Mouse (Mus musculus) intestine, embryonic 14.5 days (tissue): ENCODE measurements around the gene Mmp20. TPM values are rescaled to one million over a fixed set of nuclear protein-coding genes. Genes with fewer than 3 reads are reported as not detected.

ENCODE experiments used
- ATAC-seq: fragments of 200-750 bp; cut with Nextera tagmentation; replicated peaks from 2 replicates; pipeline ENCODE4 v1.8.0; 2017; ENCODE audit warnings: low read depth, moderate number of reproducible peaks, moderate TSS enrichment, moderate library complexity; ENCODE audit not compliant: low FRiP score, low TSS enrichment
- DNase-seq: peaks from one replicate; pipeline ENCODE4 v3.0.0-alpha.2; 2018; ENCODE audit warnings: low spot score
- H3K27ac ChIP-seq: fragments of 300-500 bp; sonication (generic); 2 replicates; pipeline ENCODE4 v1.5.1; 2014; ENCODE audit warnings: low read depth, mild to moderate bottlenecking, control low read depth
- H3K27me3 ChIP-seq: fragments of 300-500 bp; sonication (generic); replicated peaks from 2 replicates; pipeline ENCODE4 v1.6.1; 2014; ENCODE audit warnings: low read length, control low read depth; ENCODE audit not compliant: control insufficient read depth, insufficient read depth
- H3K36me3 ChIP-seq: fragments of 300-500 bp; sonication (generic); 2 replicates; pipeline ENCODE4 v1.6.1; 2014; ENCODE audit warnings: low read length, control low read depth; ENCODE audit not compliant: control insufficient read depth, insufficient read depth
- H3K4me1 ChIP-seq: fragments of 300-500 bp; sonication (generic); replicated peaks from 2 replicates; pipeline ENCODE4 v1.6.1; 2014; ENCODE audit warnings: low read length, control low read depth, mixed read lengths; ENCODE audit not compliant: control insufficient read depth, insufficient read depth
- H3K4me2 ChIP-seq: fragments of 300-500 bp; sonication (generic); 2 replicates; pipeline ENCODE4 v1.6.1; 2014; ENCODE audit warnings: low read length
- H3K4me3 ChIP-seq: fragments of 300-500 bp; sonication (generic); 2 replicates; pipeline ENCODE4 v1.5.1; 2014; ENCODE audit warnings: low read depth, low read length, control low read depth, mixed read lengths
- H3K9ac ChIP-seq: fragments of 300-500 bp; sonication (generic); 2 replicates; pipeline ENCODE4 v1.6.1; 2014; ENCODE audit warnings: mild to moderate bottlenecking, low read length
- H3K9me3 ChIP-seq: fragments of 300-500 bp; sonication (generic); 2 replicates; pipeline ENCODE4 v1.6.1; 2016; ENCODE audit warnings: low read length, control low read depth; ENCODE audit not compliant: control insufficient read depth
- WGBS: fragments of 180-500 bp; shearing (Covaris S2); extraction: QIAGEN DNeasy Blood & Tissue Kit; methylation state at CpG from one replicate; pipeline ENCODE4 v1.1.7; 2014; 5-methylcytosine and 5-hydroxymethylcytosine counted together
- polyA plus RNA-seq: library from polyadenylated mRNA; unstranded; fragments of >200 nt; fragmentation: Nextera tagmentation; extraction: Ambion mirVana; gene quantifications from 2 replicates; pipeline ENCODE4 v1.2.1, GENCODE M21; 2014

Gene Mmp20
- polyA plus RNA-seq, 1 experiment from 2014 or later = 0.24 TPM

GRCm38 (mm10) chr9:7672985-7673384 is 45.0 kb downstream of the Mmp20 start:
- H3K4me1 ChIP-seq = no peaks in the 10 kb centered on the region
- ATAC-seq = no peak
- H3K27me3 ChIP-seq = no peaks in the 10 kb centered on the region
- no peak overlapping the region for H3K4me3 ChIP-seq
- no peaks in the 10 kb centered on the region for H3K9me3 ChIP-seq
- no peak overlapping the region for H3K4me2 ChIP-seq
- DNase-seq = no peak
- H3K36me3 ChIP-seq = no peaks in the 10 kb centered on the region
- H3K27ac ChIP-seq = no peak overlapping the region
- WGBS = 83% methylated on average over 9 of the region's 9 CpGs
- no peak overlapping the region for H3K9ac ChIP-seq

DNA sequence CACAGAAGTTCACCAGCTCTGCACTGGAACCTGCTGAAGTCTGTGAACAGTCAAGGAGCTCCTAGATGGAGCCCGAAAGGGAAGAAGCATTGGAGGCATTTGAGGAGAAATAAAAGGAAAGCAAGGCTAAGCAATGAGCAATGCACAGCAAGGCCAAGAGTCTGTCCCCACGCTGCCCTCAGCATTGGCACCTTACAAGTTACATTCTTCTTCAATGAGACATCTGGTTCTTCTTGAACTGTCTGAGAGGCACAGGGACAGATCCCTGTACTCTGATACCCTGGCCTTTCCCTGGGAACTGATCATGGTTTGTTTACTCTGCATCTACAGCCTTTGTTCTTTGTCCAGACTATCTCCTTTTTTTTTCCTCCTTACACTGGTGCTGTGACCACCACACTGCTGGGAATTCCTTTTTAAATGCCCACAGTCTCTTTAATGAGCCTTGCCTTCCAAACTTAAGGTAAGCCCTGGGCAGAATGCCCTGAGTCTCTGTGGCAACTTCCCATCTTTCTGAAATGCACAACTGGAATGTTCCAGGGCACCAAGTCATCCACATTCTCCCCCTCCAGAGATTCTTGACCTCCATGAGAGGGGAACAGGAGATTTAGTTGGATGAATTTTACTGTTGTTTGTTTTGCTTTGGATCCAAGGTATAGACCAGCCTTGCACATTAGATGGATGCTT is 50.3 kb downstream of the Mmp20 start:
- no peak for ATAC-seq
- Histone ChIP-seq H3K4me3 (no peak overlapping the region), H3K27ac (no peak overlapping the region), H3K4me1 (no peaks in the 10 kb centered on the region), H3K9ac (no peak overlapping the region), H3K9me3 (no peaks in the 10 kb centered on the region), H3K4me2 (no peak overlapping the region), H3K36me3 (no peaks in the 10 kb centered on the region), H3K27me3 (no peaks in the 10 kb centered on the region)
- WGBS = 75% methylated on average over 2 of the region's 2 CpGs
- no peak for DNase-seq

- WGBS = 78% methylated on average over 9 of the region's 9 CpGs
- H3K4me1 ChIP-seq = no peaks in the 10 kb centered on the region
- H3K36me3 ChIP-seq = no peaks in the 10 kb centered on the region
- no peaks in the 10 kb centered on the region for H3K27me3 ChIP-seq
- H3K27ac ChIP-seq = no peak overlapping the region
- no peak overlapping the region for H3K9ac ChIP-seq
- H3K9me3 ChIP-seq = no peaks in the 10 kb centered on the region
- ATAC-seq (no peak), DNase-seq (no peak)
- no peak overlapping the region for H3K4me2 ChIP-seq
- H3K4me3 ChIP-seq = no peak overlapping the region
These were observed 54.1 kb downstream of the Mmp20 start for GRCm38 (mm10) chr9:7682081-7682618.

GRCm38 (mm10) chr9:7686024-7686423 is 58.0 kb downstream of the Mmp20 start:
- H3K27ac ChIP-seq = no peak overlapping the region
- no peaks in the 10 kb centered on the region for H3K36me3 ChIP-seq
- H3K4me1 ChIP-seq = no peaks in the 10 kb centered on the region
- no peaks in the 10 kb centered on the region for H3K27me3 ChIP-seq
- no peak for DNase-seq
- 82% methylated on average over 2 of the region's 2 CpGs for WGBS
- H3K4me2 ChIP-seq = no peak overlapping the region
- H3K9ac ChIP-seq = no peak overlapping the region
- no peak for ATAC-seq
- no peak overlapping the region for H3K4me3 ChIP-seq
- H3K9me3 ChIP-seq = no peaks in the 10 kb centered on the region

DNA sequence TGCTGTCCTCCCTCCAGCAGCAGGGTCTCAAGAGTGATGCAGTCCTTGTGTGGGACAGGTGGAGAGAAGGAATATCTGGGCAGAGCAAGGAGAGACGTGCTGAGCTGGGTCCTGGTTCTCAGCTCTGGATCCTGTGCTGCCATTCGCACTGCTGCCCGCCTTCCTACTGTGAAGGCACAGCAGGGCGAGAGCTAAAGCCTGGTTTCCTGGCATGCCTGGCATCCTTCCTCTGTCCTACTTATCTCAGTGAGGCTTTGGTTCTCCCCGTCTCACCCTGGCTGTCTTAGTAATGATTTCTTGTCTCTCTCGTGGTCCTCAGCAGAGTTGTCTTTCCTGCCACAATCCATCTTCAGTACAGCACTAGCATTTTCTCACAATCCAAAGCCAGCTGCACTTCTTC is 61.8 kb downstream of the Mmp20 start:
- WGBS = 57% methylated on average over 6 of the region's 6 CpGs
- DNase-seq = no peak
- no peak for ATAC-seq
- Histone ChIP-seq H3K27ac (no peak overlapping the region), H3K4me1 (no peaks in the 10 kb centered on the region), H3K4me2 (no peak overlapping the region), H3K9ac (no peak overlapping the region), H3K4me3 (no peak overlapping the region), H3K36me3 (no peaks in the 10 kb centered on the region), H3K27me3 (no peaks in the 10 kb centered on the region), H3K9me3 (no peaks in the 10 kb centered on the region)

DNA sequence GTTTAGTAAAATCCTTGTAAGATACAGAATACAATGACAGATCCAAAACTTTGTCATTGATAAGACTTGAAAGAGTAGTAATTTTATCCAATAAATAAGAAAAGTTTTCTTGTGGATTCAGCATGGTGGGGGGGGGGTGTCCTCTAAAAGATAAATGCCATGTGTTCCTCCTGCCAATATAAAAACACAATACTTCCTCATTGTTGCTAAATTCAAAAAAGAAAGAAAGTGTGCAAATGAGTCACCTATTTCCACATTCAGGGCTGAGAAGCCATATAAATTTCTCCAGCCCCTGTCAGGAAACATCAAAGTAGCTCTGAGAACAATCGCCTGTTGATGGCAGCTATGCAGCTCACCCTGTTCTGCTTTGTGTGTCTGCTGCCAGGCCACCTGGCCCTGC is 63.8 kb downstream of the Mmp20 start, which contains the start of gene Mmp7:
Gene Mmp7, plus strand, starts transcription at position 301 of the 400 bp plus-strand sequence.
- DNase-seq (no peak), ATAC-seq (no peak)
- Histone ChIP-seq H3K4me1 (no peaks in the 10 kb centered on the region), H3K4me3 (no peak within 1 kb of the TSS), H3K27me3 (no peaks in the 10 kb centered on the region), H3K27ac (no peak within 1 kb of the TSS), H3K9ac (no peak within 1 kb of the TSS), H3K36me3 (no peaks in the 10 kb centered on the region), H3K9me3 (no peaks in the 10 kb centered on the region), H3K4me2 (no peak within 1 kb of the TSS)
- 50% methylated on average over 1 of the region's 1 CpGs for WGBS

GRCm38 (mm10) chr9:7693961-7694360 is 65.9 kb downstream of the Mmp20 start:
- no peak for DNase-seq
- no peak for ATAC-seq

DNA sequence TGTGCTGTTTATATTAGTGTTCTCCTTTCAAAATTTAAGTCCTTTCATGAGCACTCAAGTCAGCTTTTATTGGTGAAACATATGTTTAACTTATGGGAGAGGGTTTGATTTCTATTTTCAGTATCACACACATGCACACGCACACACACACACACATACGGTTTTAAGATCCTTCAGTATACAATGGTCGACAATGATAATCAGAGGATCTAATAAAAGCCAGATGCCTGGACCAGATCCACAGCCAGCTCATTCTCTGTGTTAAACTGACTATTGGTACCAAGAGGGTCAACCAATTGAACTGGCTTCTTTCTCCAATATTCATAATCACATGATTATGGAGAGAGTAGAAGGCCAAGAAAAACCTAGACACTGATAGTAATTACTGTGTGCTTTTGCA is 67.6 kb downstream of the Mmp20 start:
- H3K27ac ChIP-seq = no peak overlapping the region
- H3K4me2 ChIP-seq = no peak overlapping the region
- no peaks in the 10 kb centered on the region for H3K9me3 ChIP-seq
- no peak for DNase-seq
- no peaks in the 10 kb centered on the region for H3K36me3 ChIP-seq
- H3K4me1 ChIP-seq = no peaks in the 10 kb centered on the region
- WGBS = 77% methylated on average over 3 of the region's 3 CpGs
- H3K27me3 ChIP-seq = no peaks in the 10 kb centered on the region
- H3K4me3 ChIP-seq = no peak overlapping the region
- no peak for ATAC-seq
- no peak overlapping the region for H3K9ac ChIP-seq

More at GRCm38 (mm10) chr9:7693961-7694360, 65.9 kb downstream of the Mmp20 start:
- WGBS = 87% methylated on average over 3 of the region's 3 CpGs
- H3K27ac ChIP-seq = no peak overlapping the region
- no peaks in the 10 kb centered on the region for H3K27me3 ChIP-seq
- H3K4me2 ChIP-seq = no peak overlapping the region
- H3K36me3 ChIP-seq = no peaks in the 10 kb centered on the region
- H3K4me3 ChIP-seq = no peak overlapping the region
- no peaks in the 10 kb centered on the region for H3K9me3 ChIP-seq
- no peak overlapping the region for H3K9ac ChIP-seq
- H3K4me1 ChIP-seq = no peaks in the 10 kb centered on the region

DNA sequence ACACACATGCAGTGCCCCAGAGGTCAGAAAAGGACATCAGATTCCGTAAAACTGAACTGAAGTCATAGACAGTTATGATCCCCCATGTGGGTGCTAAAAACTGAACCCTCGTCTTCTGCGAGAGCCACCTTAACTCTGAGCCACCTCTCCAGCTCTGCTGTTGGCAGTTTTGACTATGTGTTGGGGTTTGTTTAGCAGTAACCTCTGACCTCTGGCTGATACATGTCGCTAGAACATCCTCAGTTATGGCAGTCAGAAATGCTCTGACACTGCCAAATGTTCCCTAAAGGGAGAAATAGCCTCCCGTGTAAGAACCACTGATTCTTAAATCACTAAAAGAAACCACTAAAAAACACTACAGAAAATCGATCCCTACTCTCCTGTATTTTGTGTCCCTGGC is 80.7 kb downstream of the Mmp20 start:
- Histone ChIP-seq H3K4me2 (no peak overlapping the region), H3K27ac (no peak overlapping the region), H3K9ac (no peak overlapping the region), H3K27me3 (no peaks in the 10 kb centered on the region), H3K4me3 (no peak overlapping the region), H3K36me3 (no peaks in the 10 kb centered on the region), H3K4me1 (no peaks in the 10 kb centered on the region), H3K9me3 (no peaks in the 10 kb centered on the region)
- WGBS = 63% methylated on average over 6 of the region's 6 CpGs
- DNase-seq (no peak), ATAC-seq (no peak)
